Mouse (Mus musculus): Measurements from ENCODE around the gene Zdhhc14. TPM values are rescaled to one million over a fixed set of nuclear protein-coding genes. Genes with fewer than 3 reads are reported as not detected.

Zdhhc14 gene
- polyA plus RNA-seq, 1 experiment from 2014 or later = 2.6 TPM

Other genes starting within 250 kb of the Zdhhc14 start
- gene Ldhal6b, start 73.8 kb upstream of the Zdhhc14 start, polyA plus RNA-seq (2014; fragmentation: Nextera tagmentation; extraction: Ambion mirVana) = 0.14 TPM in 1 of 2 replicates, not detected in the other
- gene Tmem242, start 52.3 kb upstream of the Zdhhc14 start, polyA plus RNA-seq (2014; fragmentation: Nextera tagmentation; extraction: Ambion mirVana) = 124 and 135 TPM in 2 replicates